Mouse (Mus musculus): ENCODE data around the gene Tekt1.

GRCm38 (mm10) chr11:72336726-72337125 lies 25.5 kb downstream of the Tekt1 start:
- TF ChIP-seq USF1 (IDR thresholded peaks at IDR 0.05; ENCODE audit: low read depth, low read length), result no peak
- TF ChIP-seq RCOR1 (conservative IDR thresholded peaks at IDR 0.05; ENCODE audit: low read depth, low read length), result no peak
- no peak for TF ChIP-seq CTCF (conservative IDR thresholded peaks at IDR 0.05 in 1 of 2, IDR thresholded peaks at IDR 0.05 in 1 of 2; ENCODE audit: low read depth in 2 of 2, low read length in 2 of 2)
- TF ChIP-seq POLR2A (IDR thresholded peaks at IDR 0.05; ENCODE audit: low read depth, low read length), result no peak
- TF ChIP-seq EP300 (IDR thresholded peaks at IDR 0.05; ENCODE audit: low read length), result no peak
- no peak for TF ChIP-seq NRF1 (IDR thresholded peaks at IDR 0.05; ENCODE audit: low read depth, low read length)
- TF ChIP-seq ZC3H11A (IDR thresholded peaks at IDR 0.05; ENCODE audit: low read depth, low read length), result no peak
- TF ChIP-seq MYC (IDR thresholded peaks at IDR 0.05; ENCODE audit: low read depth, low read length), result no peak
- no peak for TF ChIP-seq UBTF (IDR thresholded peaks at IDR 0.05; ENCODE audit: low read depth, low read length)
- no peak for TF ChIP-seq IRF4 (IDR thresholded peaks at IDR 0.05; ENCODE audit: low read depth, low read length)
- TF ChIP-seq BHLHE40 (IDR thresholded peaks at IDR 0.05; ENCODE audit: low read depth, low read length), result no peak

Measured in CH12.LX (cell line).